Mouse (Mus musculus) midbrain, embryonic 12.5 days (tissue): ENCODE data around the gene Ggnbp2. TPM values are rescaled to one million over a fixed set of nuclear protein-coding genes. Genes with fewer than 3 reads are reported as not detected.
A peak's percentile ranks its signal among the peaks of the same experiment; 100 is the strongest.

Experiments used
- ATAC-seq: fragments of 200-750 bp; cut with Nextera tagmentation; 2 replicates; pipeline ENCODE4 v1.8.0; 2017; ENCODE audit warnings: low read depth, moderate TSS enrichment, moderate library complexity; ENCODE audit not compliant: low FRiP score
- H3K27ac ChIP-seq: fragments of 300-500 bp; sonication (generic); replicated peaks from 2 replicates; pipeline ENCODE4 v1.5.1; 2016; ENCODE audit warnings: mild to moderate bottlenecking
- H3K27me3 ChIP-seq: fragments of 300-500 bp; sonication (generic); 2 replicates; pipeline ENCODE4 v1.6.1; 2016; ENCODE audit warnings: mild to moderate bottlenecking
- H3K36me3 ChIP-seq: fragments of 300-500 bp; sonication (generic); 2 replicates; pipeline ENCODE4 v1.6.1; 2016
- H3K4me1 ChIP-seq: fragments of 300-500 bp; sonication (generic); 2 replicates; pipeline ENCODE4 v1.6.1; 2016
- H3K4me2 ChIP-seq: fragments of 300-500 bp; sonication (generic); replicated peaks from 2 replicates; pipeline ENCODE4 v1.6.1; 2016; ENCODE audit warnings: mild to moderate bottlenecking, moderate library complexity
- H3K4me3 ChIP-seq: fragments of 300-500 bp; sonication (generic); 2 replicates; pipeline ENCODE4 v1.5.1; 2016; ENCODE audit warnings: mild to moderate bottlenecking
- H3K9ac ChIP-seq: fragments of 300-500 bp; sonication (generic); replicated peaks from 2 replicates; pipeline ENCODE4 v1.6.1; 2016; ENCODE audit warnings: mild to moderate bottlenecking, moderate library complexity
- H3K9me3 ChIP-seq: fragments of 300-500 bp; sonication (generic); 2 replicates; pipeline ENCODE4 v1.6.1; 2016; ENCODE audit warnings: mild to moderate bottlenecking
- WGBS: fragments of 180-500 bp; shearing (Covaris S2); methylation state at CpG from one replicate; pipeline ENCODE4 v1.1.7; 2016; 5-methylcytosine and 5-hydroxymethylcytosine counted together
- polyA plus RNA-seq: library from polyadenylated mRNA; unstranded; fragments of >200 nt; fragmentation: Nextera tagmentation; extraction: Ambion mirVana; gene quantifications from 2 replicates; pipeline ENCODE4 v1.2.1, GENCODE M21; 2016

The Ggnbp2 gene
- polyA plus RNA-seq, 1 experiment from 2014 or later, result 79.1 TPM

DNA sequence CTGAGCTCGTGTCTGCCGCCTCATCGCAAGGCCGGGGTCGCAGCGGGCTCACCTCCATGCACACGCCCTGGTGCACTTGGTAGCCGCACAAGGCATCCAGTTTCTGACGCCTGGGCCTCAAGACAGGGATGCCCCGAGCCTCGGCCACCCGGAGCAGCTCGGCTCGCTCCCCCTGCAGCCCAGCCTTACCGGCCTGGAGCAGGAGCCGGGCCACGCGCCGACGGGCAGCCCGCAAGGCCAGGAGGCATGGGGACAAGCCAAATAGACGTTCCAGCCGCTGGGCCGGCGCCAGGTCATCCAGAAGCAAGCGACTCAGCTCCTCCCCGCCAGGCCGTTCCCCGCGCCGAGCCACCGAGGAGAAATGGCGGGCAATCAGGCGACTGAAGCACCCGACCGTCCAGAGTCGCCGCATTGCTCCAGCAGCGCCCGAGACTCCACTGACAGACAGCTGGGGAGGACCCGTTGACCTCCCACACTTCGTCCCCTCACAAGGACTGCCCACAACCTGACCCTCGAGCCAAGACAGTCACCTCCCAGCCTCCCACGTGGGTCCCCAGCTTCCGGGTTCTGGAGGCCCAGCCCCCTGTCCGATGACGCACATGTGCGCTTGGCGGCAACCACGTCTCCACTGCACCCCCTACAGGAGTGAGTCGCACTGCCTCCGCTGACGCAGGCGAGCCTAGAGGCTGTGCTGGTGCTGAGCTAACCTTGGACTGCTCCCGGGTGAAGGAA, 51.5 kb downstream of the Ggnbp2 start, which contains the start of gene Mrm1:
Gene Mrm1, minus strand, starts transcription at position 555 of the 732 bp plus-strand sequence.
- Histone ChIP-seq H3K4me2 (peak within 1 kb of the TSS; percentile 100), H3K4me1 (peaks cover 10% of the 10 kb centered on the region), H3K27ac (peak within 1 kb of the TSS; percentile 69), H3K4me3 (peak within 1 kb of the TSS; percentile 73), H3K36me3 (no peaks in the 10 kb centered on the region), H3K27me3 (no peaks in the 10 kb centered on the region; the same call in 1 of the 2 replicates), H3K9me3 (no peaks in the 10 kb centered on the region), H3K9ac (peak within 1 kb of the TSS; percentile 63)
- WGBS, result under 1% methylated on average over 55 of the region's 55 CpGs
- ATAC-seq, result peak; percentile 88

- Histone ChIP-seq H3K4me1 (peaks cover 10% of the 10 kb centered on the region), H3K27ac (peak overlapping the region; percentile 69; the same call in 1 of the 2 replicates), H3K27me3 (no peaks in the 10 kb centered on the region; the same call in 1 of the 2 replicates), H3K4me3 (peak overlapping the region; percentile 73), H3K36me3 (no peaks in the 10 kb centered on the region), H3K9ac (peak overlapping the region; percentile 63), H3K4me2 (peak overlapping the region; percentile 100), H3K9me3 (no peaks in the 10 kb centered on the region)
- ATAC-seq, result peak; percentile 57
- WGBS, result under 1% methylated on average over 39 of the region's 39 CpGs
Measured at GRCm38 (mm10) chr11:84818085-84818960, 52.3 kb downstream of the Ggnbp2 start.

- no peak overlapping the region for H3K9ac ChIP-seq
- H3K36me3 ChIP-seq, result no peaks in the 10 kb centered on the region
- H3K4me3 ChIP-seq, result no peak overlapping the region
- no peak overlapping the region for H3K4me2 ChIP-seq
- H3K9me3 ChIP-seq, result no peaks in the 10 kb centered on the region
- ATAC-seq, result no peak
- 82% methylated on average over 6 of the region's 6 CpGs for WGBS
- no peaks in the 10 kb centered on the region; the same call in 1 of the 2 replicates for H3K27me3 ChIP-seq
- peaks cover 10% of the 10 kb centered on the region for H3K4me1 ChIP-seq
- no peak overlapping the region for H3K27ac ChIP-seq
Measured at GRCm38 (mm10) chr11:84817362-84817761, 53.3 kb downstream of the Ggnbp2 start.

GRCm38 (mm10) chr11:84813724-84814510, 56.7 kb downstream of the Ggnbp2 start:
- H3K4me2 ChIP-seq, result no peak overlapping the region
- no peak overlapping the region for H3K27ac ChIP-seq
- H3K9me3 ChIP-seq, result no peaks in the 10 kb centered on the region
- H3K36me3 ChIP-seq, result no peaks in the 10 kb centered on the region
- no peaks in the 10 kb centered on the region for H3K27me3 ChIP-seq
- H3K4me3 ChIP-seq, result no peak overlapping the region
- H3K9ac ChIP-seq, result no peak overlapping the region
- H3K4me1 ChIP-seq, result peaks cover 6% of the 10 kb centered on the region
- peak; percentile 53; the same call in 1 of the 2 replicates for ATAC-seq
- 56% methylated on average over 13 of the region's 13 CpGs for WGBS

DNA sequence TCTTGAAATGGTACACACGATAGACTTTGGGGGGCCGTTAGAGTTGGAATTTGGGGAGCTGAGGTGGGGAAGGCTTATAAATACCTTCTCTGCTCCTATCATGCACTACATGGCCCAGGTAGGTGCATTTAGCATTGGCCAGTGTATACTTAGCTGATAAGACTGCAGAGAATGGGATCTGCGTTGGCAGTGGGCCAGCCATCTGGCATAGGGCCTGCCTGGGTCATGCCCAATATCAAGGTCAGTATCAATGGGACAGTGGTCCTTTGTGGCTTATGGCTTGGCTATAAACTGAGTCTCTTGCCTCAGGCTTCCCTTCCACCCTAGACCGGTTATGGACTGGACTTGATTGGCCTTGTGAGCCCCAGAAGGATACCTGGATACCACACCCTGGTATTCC, 66.2 kb downstream of the Ggnbp2 start:
- ATAC-seq, result no peak
- Histone ChIP-seq H3K4me2 (no peak overlapping the region), H3K27me3 (no peaks in the 10 kb centered on the region; the same call in 1 of the 2 replicates), H3K4me1 (no peaks in the 10 kb centered on the region), H3K9me3 (no peaks in the 10 kb centered on the region), H3K27ac (no peak overlapping the region), H3K4me3 (no peak overlapping the region), H3K9ac (no peak overlapping the region), H3K36me3 (no peaks in the 10 kb centered on the region)
- WGBS, result 95% methylated on average over 4 of the region's 4 CpGs

- H3K36me3 ChIP-seq, result no peaks in the 10 kb centered on the region
- H3K9ac ChIP-seq, result no peak overlapping the region
- peaks cover 13% of the 10 kb centered on the region for H3K4me1 ChIP-seq
- no peak overlapping the region for H3K27ac ChIP-seq
- H3K9me3 ChIP-seq, result no peaks in the 10 kb centered on the region
- no peak overlapping the region for H3K4me3 ChIP-seq
- peaks cover 27% of the 10 kb centered on the region for H3K27me3 ChIP-seq
- no peak for ATAC-seq
- H3K4me2 ChIP-seq, result no peak overlapping the region
- 19% methylated on average over 21 of the region's 21 CpGs for WGBS
Measured at GRCm38 (mm10) chr11:84797627-84798353, 72.8 kb downstream of the Ggnbp2 start.

- no peak overlapping the region for H3K4me3 ChIP-seq
- H3K27ac ChIP-seq, result no peak overlapping the region
- peak overlapping the region; percentile 24; the same call in 1 of the 2 replicates for H3K9ac ChIP-seq
- no peak overlapping the region for H3K4me2 ChIP-seq
- WGBS, result 32% methylated on average over 10 of the region's 10 CpGs
- peaks cover 35% of the 10 kb centered on the region for H3K27me3 ChIP-seq
- H3K4me1 ChIP-seq, result peaks cover 13% of the 10 kb centered on the region
- no peaks in the 10 kb centered on the region for H3K36me3 ChIP-seq
- ATAC-seq, result no peak
- no peaks in the 10 kb centered on the region for H3K9me3 ChIP-seq
Measured at GRCm38 (mm10) chr11:84797026-84797425, 73.6 kb downstream of the Ggnbp2 start.

GRCm38 (mm10) chr11:84794496-84795113, 76.0 kb downstream of the Ggnbp2 start:
- peak overlapping the region; percentile 42 for H3K4me2 ChIP-seq
- no peaks in the 10 kb centered on the region for H3K9me3 ChIP-seq

GRCm38 (mm10) chr11:84793545-84793944, 77.1 kb downstream of the Ggnbp2 start:
- Histone ChIP-seq H3K4me3 (no peak overlapping the region), H3K4me1 (peaks cover 16% of the 10 kb centered on the region), H3K27ac (no peak overlapping the region), H3K4me2 (no peak overlapping the region), H3K36me3 (no peaks in the 10 kb centered on the region), H3K9me3 (no peaks in the 10 kb centered on the region), H3K27me3 (peaks cover 60% of the 10 kb centered on the region), H3K9ac (no peak overlapping the region)
- no peak for ATAC-seq

More at GRCm38 (mm10) chr11:84794496-84795113, 76.0 kb downstream of the Ggnbp2 start:
- Histone ChIP-seq H3K4me3 (0 out of 2 replicates have a peak overlapping the region, but pooled peaks have one; percentile 2), H3K27me3 (peaks cover 54% of the 10 kb centered on the region), H3K4me1 (peaks cover 13% of the 10 kb centered on the region), H3K9ac (no peak overlapping the region; the same call in 1 of the 2 replicates), H3K36me3 (no peaks in the 10 kb centered on the region), H3K27ac (0 out of 2 replicates have a peak overlapping the region, but pooled peaks have one; percentile 39)
- peak; percentile 90 for ATAC-seq
- 12% methylated on average over 17 of the region's 17 CpGs for WGBS

DNA sequence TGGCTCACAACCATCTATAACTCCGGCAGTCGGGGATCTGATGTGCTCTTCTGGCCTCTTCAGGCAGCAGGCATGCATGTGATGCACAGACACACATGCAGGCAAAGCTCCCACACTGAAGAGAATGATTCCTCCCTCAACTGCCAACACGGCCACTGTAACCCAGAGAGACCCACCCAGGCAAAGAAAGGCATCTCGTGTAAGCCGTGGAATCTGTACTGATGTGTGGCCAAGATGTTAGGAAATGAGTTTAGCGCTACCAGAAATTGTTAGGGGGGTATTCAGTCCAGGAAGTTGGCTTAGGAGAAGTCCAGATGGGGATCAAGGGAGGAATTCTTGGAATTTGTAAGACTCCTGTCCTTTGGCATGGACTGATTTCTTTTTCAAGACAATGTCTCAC, 80.2 kb downstream of the Ggnbp2 start:
- Histone ChIP-seq H3K4me1 (peaks cover 9% of the 10 kb centered on the region), H3K27ac (0 out of 2 replicates have a peak overlapping the region, but pooled peaks have one; percentile 1), H3K9ac (no peak overlapping the region), H3K4me2 (no peak overlapping the region), H3K9me3 (no peaks in the 10 kb centered on the region), H3K27me3 (peaks cover 42% of the 10 kb centered on the region), H3K36me3 (no peaks in the 10 kb centered on the region), H3K4me3 (no peak overlapping the region)
- 55% methylated on average over 6 of the region's 6 CpGs for WGBS
- no peak for ATAC-seq
